Mouse (Mus musculus) spleen, adult 10 weeks (tissue): ENCODE results near the gene Tmem127. TPM values are rescaled to one million over a fixed set of nuclear protein-coding genes. Genes with fewer than 3 reads are reported as not detected.

Experiments
- polyA plus RNA-seq: library from polyadenylated mRNA; stranded (reverse); fragments of 350-450 nt; fragmentation: Illumina TruSeq; extraction: RNeasy Lipid Tissue Mini Kit (QIAGEN cat#74804); gene quantifications from one replicate; pipeline ENCODE4 v1.2.3, GENCODE M21; 2015; ENCODE audit warnings: low replicate concordance; ENCODE audit not compliant: insufficient read depth

Gene Tmem127
- 71.3 TPM for polyA plus RNA-seq

GRCm38 (mm10) chr2:127247592-127248333 is at the start of gene Tmem127, which contains the start of gene Ciao1:
Tmem127 (plus strand) TSS chr2:127247908.
Ciao1 (minus strand) TSS chr2:127247816.

DNA sequence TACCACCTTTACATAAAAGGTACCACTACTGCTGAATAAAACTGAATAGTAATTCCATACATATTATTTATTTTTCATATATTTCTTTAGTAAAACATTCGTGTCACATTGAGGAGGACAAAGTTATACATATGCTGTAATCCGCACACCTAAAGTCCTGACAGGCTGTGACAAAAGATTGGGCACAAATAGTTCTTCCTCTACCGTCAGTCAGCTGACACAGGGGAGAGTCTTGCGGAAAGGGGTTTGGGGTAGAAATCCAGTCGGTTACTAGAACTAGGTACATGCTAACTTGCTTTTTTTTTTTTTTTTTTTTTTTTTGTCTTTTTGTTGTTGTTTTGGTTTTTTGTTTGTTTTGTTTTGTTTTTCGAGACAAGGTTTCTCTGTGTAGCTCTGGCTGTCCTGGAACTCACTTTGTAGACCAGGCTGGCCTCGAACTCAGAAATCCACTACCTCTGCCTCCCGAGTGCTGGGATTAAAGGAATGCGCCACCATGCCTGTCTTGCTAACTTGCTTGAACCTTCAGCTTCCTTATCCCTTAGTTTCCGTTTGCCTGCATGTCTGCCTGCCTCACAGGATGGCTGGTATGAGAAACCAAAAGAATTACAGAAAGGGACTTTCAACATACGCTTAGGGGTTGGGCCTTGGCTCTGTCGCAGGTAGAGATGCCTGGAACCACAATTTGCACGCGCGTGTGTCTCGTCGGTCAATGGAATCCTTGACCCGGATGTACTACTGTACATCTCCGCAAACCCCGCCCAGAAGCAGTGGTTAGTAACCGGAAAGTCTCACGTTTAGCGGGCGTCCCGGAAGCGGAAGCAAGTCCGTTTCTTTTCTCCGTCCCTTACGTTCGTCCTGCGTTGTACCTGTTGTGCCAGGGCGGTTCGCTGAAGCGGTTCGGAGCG is 39.9 kb upstream of the Tmem127 start, which contains the start of the genes 1810024B03Rik and Snrnp200:
1810024B03Rik (minus strand) TSS at position 734 of the 905 bp plus-strand sequence.
Snrnp200 (plus strand) TSS at position 840 of the 905 bp plus-strand sequence.

DNA sequence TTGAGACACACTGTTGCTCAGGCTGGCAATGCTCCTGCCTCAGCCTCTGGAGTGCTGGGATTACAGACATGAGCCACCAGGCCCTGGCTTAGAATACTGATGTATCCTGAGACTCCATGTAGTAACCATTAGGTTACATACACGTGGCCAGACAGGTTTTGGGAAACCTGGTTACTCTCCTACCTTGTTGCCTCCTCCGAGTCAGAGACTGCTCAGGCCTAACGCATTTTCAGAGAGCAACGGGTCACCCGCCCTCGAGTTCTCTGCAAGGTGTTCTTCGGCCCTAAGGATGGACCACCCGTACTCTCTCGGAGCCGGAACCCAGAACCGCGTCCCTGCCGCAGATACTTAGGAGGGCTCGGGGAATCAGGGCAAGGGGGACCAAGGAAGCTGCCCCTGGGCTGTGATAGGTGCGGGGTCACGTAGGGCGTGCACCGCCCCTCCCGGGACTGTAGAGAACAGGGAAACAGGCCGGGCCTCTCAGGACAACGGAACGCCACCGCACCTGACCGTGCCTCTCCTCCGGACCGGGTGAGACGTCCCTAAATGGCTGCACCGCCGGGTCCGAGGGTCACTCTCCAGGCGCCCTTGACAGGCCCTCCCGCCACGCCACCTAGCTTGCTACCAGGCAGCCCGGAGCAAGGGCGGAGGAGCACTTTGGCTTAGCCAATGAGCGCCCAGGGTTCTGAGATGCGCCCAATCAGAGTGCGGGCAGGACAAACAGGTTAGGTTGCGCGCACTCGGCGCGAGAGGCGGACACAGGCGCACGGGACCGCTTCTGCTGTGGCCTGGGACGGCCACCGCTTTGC is 22.0 kb downstream of the Tmem127 start, which contains the start of gene Stard7:
Stard7 (plus strand) TSS at position 728 of the 809 bp plus-strand sequence.

Other genes starting within 250 kb of the Tmem127 start
- 25.6 TPM for gene Ap4e1, start 239.2 kb upstream of the Tmem127 start, polyA plus RNA-seq
- gene Blvra, start 177.2 kb upstream of the Tmem127 start, polyA plus RNA-seq = 63.3 TPM
- gene Ncaph, start 114.0 kb upstream of the Tmem127 start, polyA plus RNA-seq = 13.5 TPM
- 18.3 TPM for gene Itpripl1, start 104.5 kb upstream of the Tmem127 start, polyA plus RNA-seq
- gene 1810024B03Rik, start 39.6 kb upstream of the Tmem127 start, polyA plus RNA-seq = 1.9 TPM
- 80.2 TPM for gene Snrnp200, start 39.5 kb upstream of the Tmem127 start, polyA plus RNA-seq
- gene Ciao1, start 92 bp upstream of the Tmem127 start, polyA plus RNA-seq = 31.3 TPM
- 131 TPM for gene Stard7, start 22.3 kb downstream of the Tmem127 start, polyA plus RNA-seq
- gene Dusp2, start 88.3 kb downstream of the Tmem127 start, polyA plus RNA-seq = 67.0 TPM
- 0.17 TPM for gene Astl, start 90.7 kb downstream of the Tmem127 start, polyA plus RNA-seq
- gene Adra2b, start 115.3 kb downstream of the Tmem127 start, polyA plus RNA-seq = 0.51 TPM
- gene Gpat2, start 177.3 kb downstream of the Tmem127 start, polyA plus RNA-seq = 0.11 TPM
- gene Fahd2a, start 196.7 kb downstream of the Tmem127 start, polyA plus RNA-seq = 14.6 TPM